Mouse (Mus musculus) neutrophil, adult 83 days (primary cell): ENCODE measurements around the gene Plet1. TPM values are rescaled to one million over a fixed set of nuclear protein-coding genes. Genes with fewer than 3 reads are reported as not detected.

Experiments used
- total RNA-seq, 2 experiments: library from RNA; stranded (reverse); gene quantifications; one replicate each; pipeline ENCODE4 v1.2.4; 2023

The Plet1 gene
- total RNA-seq: not detected

GRCm38 (mm10) chr9:50494311-50494710 lies at the start of gene Plet1:
TSS of gene Plet1 (plus strand) at chr9:50494525.

GRCm38 (mm10) chr9:50528293-50528892 lies 34.1 kb downstream of the Plet1 start, which contains the start of gene Pts:
TSS of gene Pts (minus strand) at chr9:50528724.

GRCm38 (mm10) chr9:50554241-50555093 lies 60.1 kb downstream of the Plet1 start, which contains the start of gene Il18:
TSS of gene Il18 (plus strand) at chr9:50554827.

GRCm38 (mm10) chr9:50555094-50555446 lies 60.7 kb downstream of the Plet1 start, which contains the start of gene Bco2:
TSS of gene Bco2 (minus strand) at chr9:50555181.

Other genes starting within 250 kb of the Plet1 start
- gene Rpl10-ps3, start 149.6 kb upstream of the Plet1 start, total RNA-seq: 100 to 1,000 TPM; 841 to 845 TPM
- 10 to 100 TPM; 44.5 to 47.3 TPM for gene Pts, start 34.2 kb downstream of the Plet1 start, total RNA-seq
- gene Il18, start 60.3 kb downstream of the Plet1 start, total RNA-seq: 1 to 10 TPM; 4.3 to 5.3 TPM
- gene Bco2, start 60.7 kb downstream of the Plet1 start, total RNA-seq: 1 to 10 TPM in 1 of 2 experiments, under 1 TPM in 1; 0.99 to 1.1 TPM
- under 1 TPM in 1 of 2 experiments, not detected in 1; 0.39 TPM for gene Tex12, start 66.8 kb downstream of the Plet1 start, total RNA-seq
- 10 to 100 TPM; 76.6 to 86.2 TPM for gene Sdhd, start 109.3 kb downstream of the Plet1 start, total RNA-seq
- 10 to 100 TPM; 48.7 to 53.5 TPM for gene Timm8b, start 109.4 kb downstream of the Plet1 start, total RNA-seq
- under 1 TPM; 0.42 to 0.90 TPM for gene Pih1d2, start 122.8 kb downstream of the Plet1 start, total RNA-seq
- 10 to 100 TPM; 10.8 to 12.4 TPM for gene Nkapd1, start 122.9 kb downstream of the Plet1 start, total RNA-seq
- gene Dlat, start 165.3 kb downstream of the Plet1 start, total RNA-seq: 10 to 100 TPM; 18.8 to 21.4 TPM
- under 1 TPM in 1 of 2 experiments, not detected in 1; 0.11 TPM for gene Dixdc1, start 245.0 kb downstream of the Plet1 start, total RNA-seq